In the genomic region with DNA sequence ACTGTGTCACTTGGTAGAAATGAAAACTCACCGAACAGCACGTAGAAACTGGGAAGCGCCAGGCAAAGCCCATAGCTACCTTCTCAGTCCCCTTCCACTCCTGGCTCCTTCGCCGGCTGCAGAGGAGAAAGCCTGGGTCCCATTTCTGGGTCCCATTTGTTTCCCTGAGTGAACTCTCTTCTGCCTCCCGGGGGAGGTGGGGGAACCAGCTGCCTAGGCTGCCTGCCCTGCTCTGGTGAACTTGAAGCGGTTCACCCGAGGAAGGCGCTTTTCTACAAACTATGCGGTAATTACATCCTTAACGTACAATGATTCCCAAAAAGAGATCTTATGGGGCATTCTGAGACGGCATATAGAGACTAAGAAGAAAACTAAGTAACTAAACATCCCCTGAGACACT, we compare ENCODE assay signal across 10 mouse cellular contexts. TPM values are rescaled to one million over a fixed set of nuclear protein-coding genes. Genes with fewer than 3 reads are reported as not detected.
DNase-seq lines count a peak whose midpoint lies in the region; ATAC-seq and TF ChIP-seq lines count a peak whose summit lies in the region.
"Had no signal": no experiment of that assay in that cellular context is flagged by ENCODE, and none has a peak within 500 bp of the region (broad histone marks: within the 10 kb centered on the region; RNA-seq: fewer than 3 reads in every experiment).

No protein-coding gene starts in this region.

- H3K27me3 ChIP-seq in heart, embryonic 10.5 days (ENCODE audit: insufficient read depth, poor library complexity, severe bottlenecking), result peaks cover 90% of the 10 kb centered on the region
- peaks cover 71% of the 10 kb centered on the region for H3K27me3 ChIP-seq in midbrain, embryonic 10.5 days (ENCODE audit: low read depth, poor library complexity, severe bottlenecking)
- H3K27me3 ChIP-seq in midbrain, embryonic 16.5 days (ENCODE audit: control insufficient read depth, insufficient read depth, low read depth, low read length), result peaks cover 38% of the 10 kb centered on the region
- peaks cover 3% of the 10 kb centered on the region; the same call in 1 of the 2 replicates for H3K27me3 ChIP-seq in stomach, postnatal 0 days (ENCODE audit: control insufficient read depth, insufficient read depth, low read length)

- no peak for ATAC-seq in midbrain, embryonic 16.5 days
- ATAC-seq in stomach, postnatal 0 days (ENCODE audit: low FRiP score, low TSS enrichment), result no peak

- H3K36me3 ChIP-seq in heart, embryonic 10.5 days, result no peaks in the 10 kb centered on the region
- no peaks in the 10 kb centered on the region for H3K36me3 ChIP-seq in midbrain, embryonic 10.5 days
- H3K36me3 ChIP-seq in midbrain, embryonic 16.5 days (ENCODE audit: control insufficient read depth, insufficient read depth, low read length), result no peaks in the 10 kb centered on the region
- H3K36me3 ChIP-seq in stomach, postnatal 0 days (ENCODE audit: control insufficient read depth, insufficient read depth, low read length), result no peaks in the 10 kb centered on the region

- intact Hi-C loops in left cerebral cortex, postnatal 25 days (cut with DNase I), result no loop called here

- H3K4me2 ChIP-seq in midbrain, embryonic 16.5 days (ENCODE audit: low read length), result no peak overlapping the region
- peak overlapping the region; percentile 70 for H3K4me2 ChIP-seq in stomach, postnatal 0 days (replicated peaks; ENCODE audit: low read depth)

- DNase-seq in heart, embryonic 10.5 days (ENCODE audit: low spot score), result no peak
- no peak for DNase-seq in heart, adult 8-10 months (ENCODE audit: low spot score)
- DNase-seq in midbrain, embryonic 10.5 days (ENCODE audit: low spot score), result no peak
- peak; percentile 3 for DNase-seq in liver
- DNase-seq in stomach, postnatal 0 days (ENCODE audit: low spot score), result no peak
- DNase-seq in thymus, adult 18-20 months, result no peak
- DNase-seq in left cerebral cortex, postnatal 25 days (ENCODE audit: low spot score in 2 of 2), result no peak
- DNase-seq: gastrocnemius, postnatal 25 days had no signal

- no peak for TF ChIP-seq CTCF in stomach, postnatal 0 days (IDR thresholded peaks at IDR 0.05; ENCODE audit: low read depth)

- WGBS in heart, embryonic 10.5 days, result 4% methylated on average over 12 of the region's 12 CpGs
- 4% methylated on average over 12 of the region's 12 CpGs for WGBS in midbrain, embryonic 10.5 days
- WGBS in midbrain, embryonic 16.5 days, result 4% methylated on average over 12 of the region's 12 CpGs
- 11% methylated on average over 12 of the region's 12 CpGs for WGBS in stomach, postnatal 0 days

- no peak for TF ChIP-seq EP300 in stomach, postnatal 0 days (optimal IDR thresholded peaks at IDR 0.05)

- no peaks in the 10 kb centered on the region for H3K9me3 ChIP-seq in heart, embryonic 10.5 days
- no peaks in the 10 kb centered on the region for H3K9me3 ChIP-seq in midbrain, embryonic 10.5 days (replicated peaks)
- H3K9me3 ChIP-seq in midbrain, embryonic 16.5 days (replicated peaks; ENCODE audit: control insufficient read depth, low read length, poor library complexity, severe bottlenecking), result no peaks in the 10 kb centered on the region
- H3K9me3 ChIP-seq in stomach, postnatal 0 days (ENCODE audit: control insufficient read depth, low read length), result no peaks in the 10 kb centered on the region

- peaks cover 18% of the 10 kb centered on the region for H3K4me1 ChIP-seq in heart, embryonic 10.5 days
- peaks cover 24% of the 10 kb centered on the region for H3K4me1 ChIP-seq in midbrain, embryonic 10.5 days
- H3K4me1 ChIP-seq in midbrain, embryonic 16.5 days (ENCODE audit: control insufficient read depth, insufficient read depth, low read length), result peaks cover 3% of the 10 kb centered on the region; the same call in 1 of the 2 replicates
- H3K4me1 ChIP-seq in stomach, postnatal 0 days (replicated peaks; ENCODE audit: control insufficient read depth, insufficient read depth), result no peaks in the 10 kb centered on the region

- H3K4me3 ChIP-seq in heart, embryonic 10.5 days, result peak overlapping the region; percentile 68
- peak overlapping the region; percentile 64 for H3K4me3 ChIP-seq in midbrain, embryonic 10.5 days
- no peak overlapping the region for H3K4me3 ChIP-seq in midbrain, embryonic 16.5 days (ENCODE audit: low read depth, low read length)
- H3K4me3 ChIP-seq in stomach, postnatal 0 days (ENCODE audit: low read depth, low read length), result peak overlapping the region; percentile 54

- H3K27ac ChIP-seq in heart, embryonic 10.5 days, result peak overlapping the region; percentile 85
- peak overlapping the region; percentile 86 for H3K27ac ChIP-seq in midbrain, embryonic 10.5 days (replicated peaks)
- H3K27ac ChIP-seq in midbrain, embryonic 16.5 days (ENCODE audit: low read length), result no peak overlapping the region
- H3K27ac ChIP-seq in stomach, postnatal 0 days (replicated peaks), result 0 out of 2 replicates have a peak overlapping the region, but pooled peaks have one; percentile 24

- H3K9ac ChIP-seq in midbrain, embryonic 16.5 days (ENCODE audit: low read depth, low read length), result no peak overlapping the region
- H3K9ac ChIP-seq in stomach, postnatal 0 days (ENCODE audit: low read length), result peak overlapping the region; percentile 61; the same call in 1 of the 2 replicates

RNA-seq across cellular contexts. Expression of gene Gm266, which starts 0.8 kb away (rescaled TPM):
- 4.6 and 15.2 TPM in 2 replicates for polyA plus RNA-seq in heart, embryonic 10.5 days (2016; fragmentation: Nextera tagmentation; extraction: Ambion mirVana)
- under 1 TPM in 2 of 4 experiments, not detected in 2; 0.22 to 0.35 TPM for total RNA-seq in heart, adult 8-10 months (2022)
- 7.8 and 10.4 TPM in 2 replicates for polyA plus RNA-seq in midbrain, embryonic 10.5 days (2016; fragmentation: Nextera tagmentation; extraction: Ambion mirVana)
- polyA plus RNA-seq in midbrain, embryonic 16.5 days (2015; fragmentation: Nextera tagmentation; extraction: Ambion mirVana), result 1.0 and 3.1 TPM in 2 replicates
- 12.5 and 14.4 TPM in 2 replicates for polyA plus RNA-seq in stomach, postnatal 0 days (2015; fragmentation: Nextera tagmentation; extraction: Ambion mirVana)
- 1 to 10 TPM; 3.2 to 4.5 TPM for total RNA-seq in left cerebral cortex, postnatal 25 days (2021)
- total RNA-seq: megakaryocyte progenitor cell, adult 5-6 weeks had no signal

RNA-seq across cellular contexts. Expression of gene Tnfaip2, which starts 44.2 kb away (rescaled TPM):
- 12.1 and 12.8 TPM in 2 replicates for polyA plus RNA-seq in heart, embryonic 10.5 days (2016; fragmentation: Nextera tagmentation; extraction: Ambion mirVana)
- total RNA-seq in heart, adult 8-10 months (2022), result 10 to 100 TPM; 25.2 to 49.3 (median 41.6) TPM
- polyA plus RNA-seq in midbrain, embryonic 10.5 days (2016; fragmentation: Nextera tagmentation; extraction: Ambion mirVana), result 1.6 and 2.4 TPM in 2 replicates
- polyA plus RNA-seq in midbrain, embryonic 16.5 days (2015; fragmentation: Nextera tagmentation; extraction: Ambion mirVana), result 0.31 and 0.79 TPM in 2 replicates
- polyA plus RNA-seq in stomach, postnatal 0 days (2015; fragmentation: Nextera tagmentation; extraction: Ambion mirVana), result 14.5 and 15.6 TPM in 2 replicates
- under 1 TPM; 0.53 to 0.66 TPM for total RNA-seq in left cerebral cortex, postnatal 25 days (2021)

RNA-seq across cellular contexts. Expression of gene Eif5, which starts 51.4 kb away (rescaled TPM):
- 506 and 616 TPM in 2 replicates for polyA plus RNA-seq in heart, embryonic 10.5 days (2016; fragmentation: Nextera tagmentation; extraction: Ambion mirVana)
- total RNA-seq in heart, adult 8-10 months (2022), result 100 to 1,000 TPM; 155 to 196 (median 171) TPM
- polyA plus RNA-seq in midbrain, embryonic 10.5 days (2016; fragmentation: Nextera tagmentation; extraction: Ambion mirVana), result 713 and 786 TPM in 2 replicates
- 502 and 561 TPM in 2 replicates for polyA plus RNA-seq in midbrain, embryonic 16.5 days (2015; fragmentation: Nextera tagmentation; extraction: Ambion mirVana)
- polyA plus RNA-seq in stomach, postnatal 0 days (2015; fragmentation: Nextera tagmentation; extraction: Ambion mirVana), result 448 and 455 TPM in 2 replicates
- total RNA-seq in left cerebral cortex, postnatal 25 days (2021), result 100 to 1,000 TPM; 243 to 251 TPM
